ENCODE assay signal across 8 mouse cellular contexts in the genomic region with DNA sequence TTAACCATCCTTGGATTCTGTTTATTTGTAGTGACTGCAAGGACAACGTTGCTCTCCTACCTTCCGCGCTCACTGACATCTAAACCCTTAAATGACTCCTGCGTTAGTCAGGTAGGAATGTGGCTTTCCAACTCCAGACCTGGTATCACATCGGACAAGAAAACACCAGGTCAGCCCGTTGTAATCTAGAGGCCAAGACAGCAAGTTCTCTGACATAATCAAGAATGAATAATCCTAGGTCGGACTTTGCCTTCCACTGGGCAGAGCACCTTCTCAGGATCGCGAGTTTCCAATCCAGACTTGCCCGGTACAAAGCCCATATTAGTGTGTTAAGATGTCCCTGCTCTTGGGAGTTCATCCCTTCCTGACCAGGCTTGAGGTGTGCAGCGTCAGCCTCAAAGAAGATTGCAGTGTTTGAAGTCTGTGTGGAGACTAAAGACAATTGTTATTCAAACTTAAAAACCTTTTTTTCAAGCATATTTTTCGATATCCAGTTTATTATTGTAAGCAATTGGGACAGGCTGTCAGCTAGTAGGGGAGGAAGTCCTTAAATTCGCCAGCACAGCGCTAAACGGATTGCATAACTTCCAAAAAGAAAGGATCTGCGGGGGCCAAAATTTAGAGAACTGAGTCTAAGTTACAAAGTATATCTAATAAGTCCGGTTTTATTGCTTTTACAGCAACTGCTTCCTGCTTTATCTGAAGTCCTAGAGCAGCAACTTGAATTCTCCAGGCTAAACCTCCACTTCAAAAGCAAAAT. TPM values are rescaled to one million over a fixed set of nuclear protein-coding genes. Genes with fewer than 3 reads are reported as not detected.
DNase-seq lines count a peak whose midpoint lies in the region; ATAC-seq and TF ChIP-seq lines count a peak whose summit lies in the region.

No protein-coding gene starts in this region.

- H3K4me3 ChIP-seq in bone marrow macrophage, adult 2 months (ENCODE audit: insufficient read depth, low read length) = peak overlapping the region; percentile 81
- H3K4me3 ChIP-seq in heart, embryonic 11.5 days (ENCODE audit: low read depth, low read length) = peak overlapping the region; percentile 85
- peak overlapping the region; percentile 95 for H3K4me3 ChIP-seq in midbrain, embryonic 14.5 days (replicated peaks; ENCODE audit: low read depth, low read length)

- peaks cover 14% of the 10 kb centered on the region for H3K4me1 ChIP-seq in bone marrow macrophage, adult 2 months (ENCODE audit: control insufficient read depth, insufficient read depth, low read length)
- peaks cover 18% of the 10 kb centered on the region for H3K4me1 ChIP-seq in heart, embryonic 11.5 days (ENCODE audit: control insufficient read depth, insufficient read depth, low read length)
- peaks cover 31% of the 10 kb centered on the region for H3K4me1 ChIP-seq in midbrain, embryonic 14.5 days (ENCODE audit: control insufficient read depth, insufficient read depth, low read length)

- no peak for ATAC-seq in heart, embryonic 11.5 days (replicated peaks; ENCODE audit: insufficient number of reproducible peaks, low FRiP score, low TSS enrichment)
- no peak for ATAC-seq in midbrain, embryonic 14.5 days (ENCODE audit: low FRiP score, low TSS enrichment)

- TF ChIP-seq CTCF in bone marrow macrophage, adult 2 months (IDR thresholded peaks at IDR 0.05; ENCODE audit: low read depth, low read length) = no peak

- TF ChIP-seq POLR2A in bone marrow macrophage, adult 2 months (IDR thresholded peaks at IDR 0.05; ENCODE audit: borderline replicate concordance, low read depth, low read length) = peak; percentile 61; the same call in 1 of the 2 replicates

- no peaks in the 10 kb centered on the region for H3K27me3 ChIP-seq in heart, embryonic 11.5 days (ENCODE audit: control insufficient read depth, insufficient read depth, low read length)
- H3K27me3 ChIP-seq in midbrain, embryonic 14.5 days (ENCODE audit: control insufficient read depth, insufficient read depth, low read length) = no peaks in the 10 kb centered on the region; the same call in 1 of the 2 replicates

- WGBS in heart, embryonic 11.5 days (ENCODE audit: insufficient replicate concordance) = 15% methylated on average over 17 of the region's 17 CpGs
- WGBS in midbrain, embryonic 14.5 days = 18% methylated on average over 17 of the region's 17 CpGs

- H3K27ac ChIP-seq in bone marrow macrophage, adult 2 months (ENCODE audit: insufficient read depth, low read depth, low read length) = peak overlapping the region; percentile 80
- no peak overlapping the region; the same call in 1 of the 2 replicates for H3K27ac ChIP-seq in heart, embryonic 11.5 days (ENCODE audit: low read depth, low read length)
- peak overlapping the region; percentile 96; the same call in 1 of the 2 replicates for H3K27ac ChIP-seq in midbrain, embryonic 14.5 days (replicated peaks; ENCODE audit: low read depth, low read length)

- H3K36me3 ChIP-seq in heart, embryonic 11.5 days (ENCODE audit: control insufficient read depth, insufficient read depth, low read length) = no peaks in the 10 kb centered on the region
- no peaks in the 10 kb centered on the region for H3K36me3 ChIP-seq in midbrain, embryonic 14.5 days (ENCODE audit: control insufficient read depth, insufficient read depth, low read length)

- peak overlapping the region; percentile 83 for H3K4me2 ChIP-seq in heart, embryonic 11.5 days
- H3K4me2 ChIP-seq in midbrain, embryonic 14.5 days (ENCODE audit: low read length) = peak overlapping the region; percentile 97

- H3K9ac ChIP-seq in heart, embryonic 11.5 days (ENCODE audit: low read depth, low read length) = peak overlapping the region; percentile 94
- peak overlapping the region; percentile 92 for H3K9ac ChIP-seq in midbrain, embryonic 14.5 days (replicated peaks; ENCODE audit: low read length)

- no peaks in the 10 kb centered on the region for H3K9me3 ChIP-seq in heart, embryonic 11.5 days (replicated peaks; ENCODE audit: control insufficient read depth, low read length)
- no peaks in the 10 kb centered on the region for H3K9me3 ChIP-seq in midbrain, embryonic 14.5 days (ENCODE audit: control insufficient read depth, low read length)

- peak; percentile 77 for DNase-seq in kidney, adult 11 months
- no peak for DNase-seq in kidney, adult 18-20 months
- DNase-seq in kidney, postnatal 14 days = peak; percentile 57
- no peak for DNase-seq in midbrain, embryonic 14.5 days
- no peak for DNase-seq in frontal cortex, postnatal 14 days (ENCODE audit: low spot score in 2 of 2)
- DNase-seq in spleen, postnatal 4 days (ENCODE audit: low spot score in 2 of 2) = no peak

RNA-seq across cellular contexts. Expression of gene Rapgef2, which starts 1.6 kb away (rescaled TPM):
- 13.3 and 13.6 TPM in 2 replicates for polyA plus RNA-seq in bone marrow macrophage, adult 2 months (2012; ENCODE audit: insufficient read depth, insufficient read length, missing spikeins)
- polyA plus RNA-seq in heart, embryonic 11.5 days (2014; fragmentation: Nextera tagmentation; extraction: Ambion mirVana) = 5.4 and 5.9 TPM in 2 replicates
- polyA plus RNA-seq in midbrain, embryonic 14.5 days (2014; fragmentation: Nextera tagmentation; extraction: Ambion mirVana) = 14.8 and 15.2 TPM in 2 replicates

RNA-seq across cellular contexts. Expression of gene Gm17359, which starts 48.6 kb away (rescaled TPM):
- polyA plus RNA-seq in bone marrow macrophage, adult 2 months (2012; ENCODE audit: insufficient read depth, insufficient read length, missing spikeins) = not detected in 2 replicates
- not detected in 2 replicates for polyA plus RNA-seq in heart, embryonic 11.5 days (2014; fragmentation: Nextera tagmentation; extraction: Ambion mirVana)
- 0.34 TPM in 1 of 2 replicates, not detected in the other for polyA plus RNA-seq in midbrain, embryonic 14.5 days (2014; fragmentation: Nextera tagmentation; extraction: Ambion mirVana)

Comparison
In these comparisons a context has a peak if more than half of its experiments do, and no peak if none do; other contexts are left out.
1. DNase-seq: peak in kidney, adult 11 months (single experiment) and kidney, postnatal 14 days (single experiment); none in kidney, adult 18-20 months (single experiment), midbrain, embryonic 14.5 days (single experiment), frontal cortex, postnatal 14 days (0 of 2) and spleen, postnatal 4 days (0 of 2).
2. Peak in every context shown above with its lines, with median percentiles within 50 percentile points of each other: H3K4me3 ChIP-seq.